Mouse (Mus musculus) liver, embryonic 16.5 days (tissue): ENCODE measurements at regions not wholly inside any gene's neighbourhood (a gene's known extent, or its start where the extent isn't known, plus 50 kb on each side); places are given as distances from the start of the nearest gene placed in this dataset.
A peak's percentile ranks its signal among the peaks of the same experiment; 100 is the strongest.
"Not testable (repeated sequence)": the region's sequence is repeated elsewhere in the genome, so short reads cannot be mapped to it uniquely, and the experiment has no call there.

ENCODE experiments used
- ATAC-seq: fragments of 200-750 bp; cut with Nextera tagmentation; 2 replicates; pipeline ENCODE4 v1.8.0; 2017; ENCODE audit warnings: low read depth, mild to moderate bottlenecking, moderate number of reproducible peaks, moderate library complexity
- H3K27ac ChIP-seq: fragments of 300-500 bp; sonication (generic); 2 replicates; pipeline ENCODE4 v1.5.1; 2014; ENCODE audit warnings: mild to moderate bottlenecking, low read length
- H3K27me3 ChIP-seq: fragments of 300-500 bp; sonication (generic); 2 replicates; pipeline ENCODE4 v1.6.1; 2014; ENCODE audit warnings: low read depth, low read length, mixed read lengths; ENCODE audit not compliant: control insufficient read depth, insufficient read depth
- H3K36me3 ChIP-seq: fragments of 300-500 bp; sonication (generic); 2 replicates; pipeline ENCODE4 v1.6.1; 2014; ENCODE audit warnings: mild to moderate bottlenecking; ENCODE audit not compliant: control insufficient read depth, insufficient read depth
- H3K4me1 ChIP-seq: fragments of 300-500 bp; sonication (generic); 2 replicates; pipeline ENCODE4 v1.6.1; 2014; ENCODE audit warnings: low read depth, low read length, mixed read lengths; ENCODE audit not compliant: control insufficient read depth
- H3K4me2 ChIP-seq: fragments of 300-500 bp; sonication (generic); 2 replicates; pipeline ENCODE4 v1.6.1; 2014; ENCODE audit warnings: low read depth, low read length, mixed read lengths
- H3K4me3 ChIP-seq: fragments of 300-500 bp; sonication (generic); 2 replicates; pipeline ENCODE4 v1.5.1; 2014; ENCODE audit warnings: low read depth, mild to moderate bottlenecking, low read length
- H3K9ac ChIP-seq: fragments of 300-500 bp; sonication (generic); 2 replicates; pipeline ENCODE4 v1.6.1; 2014; ENCODE audit warnings: low read depth, low read length
- H3K9me3 ChIP-seq: fragments of 300-500 bp; sonication (generic); replicated peaks from 2 replicates; pipeline ENCODE4 v1.6.1; 2016; ENCODE audit warnings: low read length; ENCODE audit not compliant: control insufficient read depth
- WGBS: fragments of 180-500 bp; shearing (Covaris S2); extraction: QIAGEN DNeasy Blood & Tissue Kit; methylation state at CpG from one replicate; pipeline ENCODE4 v1.1.7; 2014; ENCODE audit not compliant: insufficient replicate concordance; 5-methylcytosine and 5-hydroxymethylcytosine counted together

DNA sequence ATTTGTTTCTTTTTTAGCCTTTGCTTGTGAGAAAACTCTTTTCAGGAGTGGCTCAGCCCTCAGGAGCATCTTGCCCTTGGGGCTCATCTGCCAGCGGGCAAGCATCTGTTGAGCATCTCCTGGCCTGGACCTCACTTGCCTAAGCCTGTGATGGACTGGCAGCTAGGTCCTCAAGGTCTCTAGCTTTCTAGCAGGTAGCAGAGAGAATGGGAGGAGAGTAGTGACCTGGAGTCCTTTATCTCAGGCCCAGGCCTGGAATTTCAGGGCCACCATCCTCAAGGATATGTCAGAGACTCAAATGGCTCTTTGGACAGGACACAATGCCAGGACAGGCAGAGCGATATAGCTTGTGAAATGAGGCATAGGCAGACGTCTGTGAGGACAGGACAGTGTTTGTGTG lies 59.3 kb upstream of the Klf13 start:
- H3K27ac ChIP-seq, result peak overlapping the region; percentile 84
- no peak for ATAC-seq
- H3K36me3 ChIP-seq, result no peaks in the 10 kb centered on the region
- no peaks in the 10 kb centered on the region for H3K27me3 ChIP-seq
- no peak overlapping the region for H3K9ac ChIP-seq
- H3K4me1 ChIP-seq, result peaks cover 79% of the 10 kb centered on the region
- 81% methylated on average over 3 of the region's 3 CpGs for WGBS
- no peak overlapping the region for H3K4me3 ChIP-seq
- H3K4me2 ChIP-seq, result no peak overlapping the region
- no peaks in the 10 kb centered on the region for H3K9me3 ChIP-seq

DNA sequence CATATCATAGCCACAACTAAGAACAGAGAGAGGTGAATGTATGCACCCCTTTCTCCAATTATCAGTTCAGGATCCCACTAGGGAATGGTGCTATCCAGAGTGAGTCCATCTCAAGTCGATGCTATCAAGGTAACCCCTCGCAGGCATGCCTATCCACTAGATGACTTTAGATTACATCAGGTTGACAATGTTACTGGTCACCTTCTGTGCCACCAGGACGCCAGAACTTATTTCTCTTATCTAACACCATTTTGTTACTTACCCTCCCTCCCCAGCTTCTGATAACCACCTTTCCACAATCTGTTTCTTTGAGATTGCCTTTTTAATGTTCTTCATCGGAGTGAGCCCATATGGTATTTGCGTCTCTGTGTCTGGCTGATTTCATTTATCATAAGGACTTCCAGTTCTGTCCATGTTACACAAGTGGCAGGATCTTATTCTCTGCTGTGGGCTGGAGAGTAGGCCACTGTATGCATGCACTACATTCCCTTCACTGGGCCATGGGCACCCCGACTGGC lies 57.9 kb upstream of the Klf13 start:
- Histone ChIP-seq H3K4me2 (peak overlapping the region; percentile 36), H3K4me1 (peaks cover 87% of the 10 kb centered on the region), H3K9me3 (no peaks in the 10 kb centered on the region), H3K4me3 (no peak overlapping the region), H3K27me3 (no peaks in the 10 kb centered on the region), H3K27ac (peak overlapping the region; percentile 90), H3K9ac (peak overlapping the region; percentile 40), H3K36me3 (no peaks in the 10 kb centered on the region)
- ATAC-seq, result peak; percentile 78
- WGBS, result 17% methylated on average over 6 of the region's 6 CpGs

DNA sequence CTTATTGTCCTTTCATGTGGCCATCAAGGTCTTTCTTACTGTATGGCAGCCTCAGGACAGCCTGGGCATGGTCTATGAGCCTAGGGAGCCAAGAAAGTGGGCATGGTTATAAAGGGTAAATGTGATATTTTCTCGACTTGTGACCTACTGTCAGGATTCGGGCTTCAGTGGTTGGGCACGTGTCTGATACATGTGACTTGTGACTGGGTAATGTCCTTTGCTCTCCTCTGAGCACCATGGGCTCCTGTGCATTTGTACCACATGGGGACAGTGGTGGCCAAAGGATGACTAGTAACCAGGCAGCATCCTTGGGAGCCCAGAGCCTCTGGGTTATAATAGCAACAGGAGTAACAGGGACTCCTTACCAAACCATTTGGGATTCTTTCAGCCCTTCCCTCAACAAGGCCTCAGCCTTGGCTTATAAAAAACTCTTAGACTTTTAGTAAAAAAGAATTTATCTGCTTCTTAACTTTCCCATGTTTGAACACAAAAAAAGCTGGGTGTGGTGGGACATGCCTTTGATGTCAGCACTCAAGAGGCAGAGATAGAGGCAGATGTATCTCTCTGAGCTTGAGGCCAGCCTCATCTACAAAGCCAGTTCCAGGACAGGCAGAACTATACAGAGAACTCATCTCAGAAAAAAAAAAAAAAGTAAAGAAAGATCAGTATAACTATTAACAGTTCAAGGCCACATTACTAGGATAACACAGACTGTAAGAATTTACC lies 56.7 kb upstream of the Klf13 start:
- ATAC-seq, result no peak; the same call in 1 of the 2 replicates
- Histone ChIP-seq H3K36me3 (no peaks in the 10 kb centered on the region), H3K4me1 (peaks cover 87% of the 10 kb centered on the region), H3K27ac (peak overlapping the region; percentile 90), H3K9me3 (no peaks in the 10 kb centered on the region), H3K4me3 (no peak overlapping the region), H3K9ac (peak overlapping the region; percentile 40), H3K4me2 (no peak overlapping the region; the same call in 1 of the 2 replicates), H3K27me3 (no peaks in the 10 kb centered on the region)
- WGBS, result 55% methylated on average over 3 of the region's 3 CpGs

DNA sequence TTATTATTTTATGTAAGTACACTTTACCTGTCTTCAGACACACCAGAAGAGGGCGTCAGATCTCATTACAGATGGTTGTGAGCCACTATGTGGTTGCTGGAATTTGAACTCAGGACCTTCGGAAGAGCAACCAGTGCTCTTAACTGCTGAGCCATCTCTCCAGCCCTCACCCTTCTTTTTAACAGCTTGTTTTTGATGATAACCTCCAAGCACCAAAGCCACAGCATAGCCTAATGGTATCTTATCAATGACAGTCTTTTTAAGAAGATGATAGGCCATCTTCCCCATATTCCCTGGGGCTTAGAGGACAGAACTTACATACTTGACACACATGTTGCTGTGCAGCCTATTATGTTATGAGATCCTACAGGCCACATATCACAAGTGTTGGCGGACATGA lies 56.1 kb upstream of the Klf13 start:
- WGBS, result 55% methylated on average over 3 of the region's 3 CpGs
- peaks cover 87% of the 10 kb centered on the region for H3K4me1 ChIP-seq
- not testable (repeated sequence) for ATAC-seq, H3K9ac ChIP-seq, H3K27me3 ChIP-seq, H3K4me3 ChIP-seq, H3K36me3 ChIP-seq, H3K9me3 ChIP-seq, H3K4me2 ChIP-seq
- H3K27ac ChIP-seq, result peak overlapping the region; percentile 90

DNA sequence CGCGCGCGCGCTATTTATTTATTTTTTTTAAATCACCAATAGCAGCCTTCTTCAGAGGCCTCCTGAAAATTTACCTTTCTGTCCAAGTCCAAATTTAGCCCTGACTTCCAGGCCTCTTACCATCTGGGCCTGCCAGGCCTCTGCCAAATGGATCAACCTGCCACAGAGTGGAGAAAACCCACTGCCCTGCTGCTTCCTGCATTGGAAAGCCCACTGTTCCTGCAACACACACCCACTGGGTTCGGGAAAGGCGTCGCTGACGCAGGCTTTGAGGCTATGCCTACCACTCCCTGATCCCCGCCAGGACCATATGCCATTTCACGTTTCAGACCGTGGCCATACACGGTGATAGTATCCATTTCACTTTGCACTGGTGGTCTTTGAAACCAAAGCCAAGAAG lies 53.4 kb upstream of the Klf13 start:
- H3K4me3 ChIP-seq, result no peak overlapping the region
- H3K27me3 ChIP-seq, result no peaks in the 10 kb centered on the region
- H3K9me3 ChIP-seq, result no peaks in the 10 kb centered on the region
- H3K9ac ChIP-seq, result no peak overlapping the region
- no peak overlapping the region for H3K27ac ChIP-seq
- 90% methylated on average over 13 of the region's 13 CpGs for WGBS
- no peaks in the 10 kb centered on the region for H3K36me3 ChIP-seq
- H3K4me1 ChIP-seq, result peaks cover 77% of the 10 kb centered on the region
- no peak for ATAC-seq
- H3K4me2 ChIP-seq, result no peak overlapping the region

DNA sequence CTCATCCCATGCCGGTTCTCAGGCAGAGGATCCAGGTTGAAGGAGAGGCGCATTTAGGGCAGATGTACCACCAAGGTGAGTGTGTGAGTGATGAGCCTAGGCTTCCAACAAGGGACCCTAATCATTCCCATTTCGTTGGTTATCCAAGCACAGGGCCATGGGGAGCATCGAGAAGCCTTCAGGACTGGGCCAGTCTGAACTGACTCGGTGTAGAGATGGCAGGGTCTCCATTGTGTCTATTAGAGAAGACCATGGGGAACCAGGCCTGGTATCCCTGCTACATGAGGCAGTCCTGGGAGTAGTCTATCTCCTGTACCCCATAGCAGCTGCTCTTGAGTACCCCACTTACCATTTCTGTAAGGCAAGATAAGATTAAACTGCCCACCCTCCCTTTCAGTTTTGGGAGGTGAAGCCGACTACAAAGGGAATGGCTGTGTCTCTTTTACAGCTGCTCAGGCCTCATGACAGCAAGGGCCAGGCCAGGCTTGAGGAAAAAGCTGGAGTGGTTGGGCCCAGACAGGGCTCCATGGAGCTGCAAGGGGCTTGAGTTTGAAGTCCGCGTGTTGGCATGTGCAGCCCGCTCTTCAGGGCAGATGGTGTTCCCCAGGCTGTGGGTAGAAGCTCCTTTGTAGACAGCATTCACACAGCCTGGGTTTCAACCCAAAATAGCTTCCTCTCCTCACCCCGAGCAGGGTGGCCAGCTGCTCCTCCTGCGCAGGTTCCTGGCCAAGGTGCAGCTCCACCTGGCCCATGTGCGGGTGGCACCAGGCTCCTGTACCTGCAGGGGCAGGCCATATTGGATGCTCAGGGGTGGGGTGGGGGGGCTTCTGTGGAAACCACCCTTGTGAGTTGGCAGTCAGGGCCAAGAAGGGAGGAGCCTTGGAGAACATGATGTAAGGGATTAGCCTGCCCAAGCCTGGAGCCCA lies 52.6 kb upstream of the Klf13 start:
- Histone ChIP-seq H3K4me3 (no peak overlapping the region), H3K4me1 (peaks cover 77% of the 10 kb centered on the region), H3K9ac (peak overlapping the region; percentile 50), H3K36me3 (no peaks in the 10 kb centered on the region), H3K27me3 (no peaks in the 10 kb centered on the region), H3K9me3 (no peaks in the 10 kb centered on the region), H3K27ac (peak overlapping the region; percentile 78), H3K4me2 (peak overlapping the region; percentile 32)
- peak; percentile 71 for ATAC-seq
- 68% methylated on average over 12 of the region's 12 CpGs for WGBS

DNA sequence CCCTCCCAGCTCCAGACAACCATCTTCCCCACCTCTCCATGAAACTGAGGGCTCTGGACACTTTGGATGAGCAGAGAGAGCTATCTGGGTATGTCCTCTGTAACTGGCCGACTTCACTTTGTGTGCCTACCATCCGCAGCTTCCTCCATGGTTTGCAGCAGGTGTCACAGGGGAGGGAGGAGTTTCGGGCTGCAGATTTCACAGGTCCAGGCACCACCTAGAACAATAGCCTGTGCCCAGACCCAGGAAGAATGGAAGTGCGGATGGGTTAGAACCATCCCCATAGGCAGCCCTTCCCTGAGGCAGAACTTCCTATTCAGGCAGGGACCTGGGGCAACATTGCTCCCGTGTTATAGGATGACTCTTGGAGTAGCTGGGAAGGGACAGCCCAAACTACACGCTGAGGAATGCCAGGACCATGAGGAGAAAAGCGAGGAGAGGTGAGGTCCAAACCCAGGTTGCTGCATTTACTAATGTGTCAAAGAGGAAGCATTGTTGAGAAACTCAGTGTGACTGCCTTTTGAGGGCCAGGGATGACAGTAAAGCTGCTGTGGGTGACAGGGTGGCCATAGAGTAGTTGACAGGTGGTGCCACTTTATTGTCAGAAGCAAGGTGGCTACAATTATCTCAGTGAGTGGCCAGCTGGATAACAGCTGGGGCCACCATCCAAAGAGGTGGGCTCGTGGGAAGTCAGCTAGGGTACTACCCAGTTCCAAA lies 51.8 kb upstream of the Klf13 start:
- peaks cover 71% of the 10 kb centered on the region for H3K4me1 ChIP-seq
- ATAC-seq, result no peak
- no peaks in the 10 kb centered on the region for H3K9me3 ChIP-seq
- H3K4me3 ChIP-seq, result no peak overlapping the region
- no peaks in the 10 kb centered on the region for H3K36me3 ChIP-seq
- 0 out of 2 replicates have a peak overlapping the region, but pooled peaks have one; percentile 38 for H3K9ac ChIP-seq
- H3K27ac ChIP-seq, result peak overlapping the region; percentile 78
- WGBS, result 65% methylated on average over 8 of the region's 8 CpGs
- H3K4me2 ChIP-seq, result no peak overlapping the region
- H3K27me3 ChIP-seq, result no peaks in the 10 kb centered on the region

DNA sequence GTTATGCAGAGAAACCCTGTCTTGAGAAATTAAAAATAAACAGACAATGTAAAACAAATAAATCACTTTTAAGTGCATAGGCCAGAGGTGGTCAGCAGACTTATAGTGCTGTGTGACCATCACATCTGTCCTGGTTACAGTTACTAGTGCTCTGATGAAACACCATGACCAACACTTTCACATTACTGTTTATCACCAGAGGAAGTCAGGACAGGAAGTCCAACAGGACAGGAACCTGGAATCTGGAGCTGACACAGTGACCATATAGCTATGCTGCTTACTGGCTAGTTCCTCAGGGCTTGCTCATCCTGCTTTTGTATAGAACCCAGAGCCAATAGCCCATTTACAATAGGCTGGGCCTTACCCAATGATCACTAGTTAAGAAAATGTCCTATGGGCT lies 51.0 kb upstream of the Klf13 start:
- Histone ChIP-seq H3K27ac (0 out of 2 replicates have a peak overlapping the region, but pooled peaks have one; percentile 6), H3K4me3 (no peak overlapping the region), H3K9ac (no peak overlapping the region)

More for the DNA sequence above, 51.0 kb upstream of the Klf13 start:
- Histone ChIP-seq H3K4me2 (no peak overlapping the region), H3K4me1 (peaks cover 64% of the 10 kb centered on the region), H3K27me3 (no peaks in the 10 kb centered on the region), H3K9me3 (no peaks in the 10 kb centered on the region), H3K36me3 (no peaks in the 10 kb centered on the region)
- ATAC-seq, result no peak
